Mouse (Mus musculus) mature B cell (primary cell): ENCODE measurements around the gene Sgms2.
"Not testable (repeated sequence)": the region's sequence is repeated elsewhere in the genome, so short reads cannot be mapped to it uniquely, and the experiment has no call there.

Source experiments
- in situ Hi-C: fragments of 300-500 bp; cut with MboI; formaldehyde crosslinking; loops from 2 replicates; pipeline ENCODE4 v1.14.3; 2019

Gene Sgms2

GRCm38 (mm10) chr3:131357643-131358042 lies 133.6 kb downstream of the Sgms2 start:
- in situ Hi-C loops: no loop called here

- in situ Hi-C loops: no loop called here
Measured at GRCm38 (mm10) chr3:131356026-131356425, 135.2 kb downstream of the Sgms2 start.

GRCm38 (mm10) chr3:131350539-131350938 lies 140.7 kb downstream of the Sgms2 start:
- in situ Hi-C loops: no loop called here

GRCm38 (mm10) chr3:131349013-131349412 lies 142.2 kb downstream of the Sgms2 start:
- in situ Hi-C loops: no loop called here

GRCm38 (mm10) chr3:131348579-131348950 lies 142.6 kb downstream of the Sgms2 start:
- in situ Hi-C loops: no loop called here

GRCm38 (mm10) chr3:131347831-131348578 lies 143.2 kb downstream of the Sgms2 start:
- in situ Hi-C loops: no loop called here

GRCm38 (mm10) chr3:131345903-131346302 lies 145.3 kb downstream of the Sgms2 start:
- in situ Hi-C loops: no loop called here

GRCm38 (mm10) chr3:131343311-131343710 lies 147.9 kb downstream of the Sgms2 start:
- in situ Hi-C loops: no loop called here

GRCm38 (mm10) chr3:131340885-131341284 lies 150.3 kb downstream of the Sgms2 start:
- in situ Hi-C loops: no loop called here

GRCm38 (mm10) chr3:131339280-131339679 lies 151.9 kb downstream of the Sgms2 start:
- in situ Hi-C loops: no loop called here

GRCm38 (mm10) chr3:131337749-131338148 lies 153.5 kb downstream of the Sgms2 start:
- in situ Hi-C loops: not testable (repeated sequence)

- in situ Hi-C loops: no loop called here
Measured at GRCm38 (mm10) chr3:131336629-131337028, 154.6 kb downstream of the Sgms2 start.

- in situ Hi-C loops: no loop called here
Measured at GRCm38 (mm10) chr3:131335117-131335547, 156.1 kb downstream of the Sgms2 start.

GRCm38 (mm10) chr3:131327189-131327588 lies 164.0 kb downstream of the Sgms2 start:
- in situ Hi-C loops: no loop called here

GRCm38 (mm10) chr3:131326637-131327036 lies 164.6 kb downstream of the Sgms2 start:
- in situ Hi-C loops: no loop called here

GRCm38 (mm10) chr3:131322081-131322815 lies 169.0 kb downstream of the Sgms2 start:
- in situ Hi-C loops: no loop called here

- in situ Hi-C loops: no loop called here
Measured at GRCm38 (mm10) chr3:131320184-131320583, 171.0 kb downstream of the Sgms2 start.

- in situ Hi-C loops: no loop called here
Measured at GRCm38 (mm10) chr3:131318211-131318610, 173.0 kb downstream of the Sgms2 start.

GRCm38 (mm10) chr3:131317126-131317525 lies 174.1 kb downstream of the Sgms2 start:
- in situ Hi-C loops: no loop called here

GRCm38 (mm10) chr3:131315957-131316510 lies 175.2 kb downstream of the Sgms2 start:
- in situ Hi-C loops: no loop called here

GRCm38 (mm10) chr3:131312340-131312739 lies 178.9 kb downstream of the Sgms2 start:
- in situ Hi-C loops: no loop called here

GRCm38 (mm10) chr3:131310572-131310971 lies 180.6 kb downstream of the Sgms2 start:
- in situ Hi-C loops: no loop called here

- in situ Hi-C loops: no loop called here
Measured at GRCm38 (mm10) chr3:131307811-131308210, 183.4 kb downstream of the Sgms2 start.
